Mouse (Mus musculus) limb, embryonic 11.5 days (tissue): ENCODE data around the gene Tjp3. TPM values are rescaled to one million over a fixed set of nuclear protein-coding genes. Genes with fewer than 3 reads are reported as not detected.

ENCODE experiments used
- ATAC-seq: fragments of 200-750 bp; cut with Nextera tagmentation; 2 replicates; pipeline ENCODE4 v1.8.0; 2017; ENCODE audit warnings: low read depth; ENCODE audit not compliant: insufficient number of reproducible peaks, low FRiP score, low TSS enrichment
- DNase-seq: peaks from one replicate; pipeline ENCODE4 v3.0.0-alpha.2; 2015; ENCODE audit warnings: low spot score
- H3K27ac ChIP-seq: fragments of 300-500 bp; sonication (generic); replicated peaks from 2 replicates; pipeline ENCODE4 v1.5.1; 2014; ENCODE audit warnings: low read depth, mild to moderate bottlenecking, low read length
- H3K27me3 ChIP-seq: fragments of 300-500 bp; sonication (generic); 2 replicates; pipeline ENCODE4 v1.6.1; 2014; ENCODE audit warnings: mild to moderate bottlenecking, low read length, mixed read lengths; ENCODE audit not compliant: control insufficient read depth, insufficient read depth
- H3K36me3 ChIP-seq: fragments of 300-500 bp; sonication (generic); 2 replicates; pipeline ENCODE4 v1.6.1; 2014; ENCODE audit warnings: mild to moderate bottlenecking, low read length, moderate library complexity, mixed read lengths; ENCODE audit not compliant: control insufficient read depth, insufficient read depth
- H3K4me1 ChIP-seq: fragments of 300-500 bp; sonication (generic); 2 replicates; pipeline ENCODE4 v1.6.1; 2014; ENCODE audit warnings: low read length, mixed read lengths; ENCODE audit not compliant: control insufficient read depth, insufficient read depth
- H3K4me2 ChIP-seq: fragments of 300-500 bp; sonication (generic); 2 replicates; pipeline ENCODE4 v1.6.1; 2014; ENCODE audit warnings: low read depth, mild to moderate bottlenecking, moderate library complexity; ENCODE audit not compliant: severe bottlenecking
- H3K4me3 ChIP-seq: fragments of 300-500 bp; sonication (generic); 2 replicates; pipeline ENCODE4 v1.5.1; 2014; ENCODE audit warnings: low read depth, low read length
- H3K9ac ChIP-seq: fragments of 300-500 bp; sonication (generic); 2 replicates; pipeline ENCODE4 v1.6.1; 2014; ENCODE audit warnings: mild to moderate bottlenecking, low read length
- H3K9me3 ChIP-seq: fragments of 300-500 bp; sonication (generic); 2 replicates; pipeline ENCODE4 v1.6.1; 2016; ENCODE audit warnings: low read length; ENCODE audit not compliant: control insufficient read depth
- WGBS: fragments of 180-500 bp; shearing (Covaris S2); extraction: QIAGEN DNeasy Blood & Tissue Kit; methylation state at CpG from one replicate; pipeline ENCODE4 v1.1.7; 2014; 5-methylcytosine and 5-hydroxymethylcytosine counted together
- polyA plus RNA-seq: library from polyadenylated mRNA; unstranded; fragments of >200 nt; fragmentation: Nextera tagmentation; extraction: Ambion mirVana; gene quantifications from 2 replicates; pipeline ENCODE4 v1.2.1, GENCODE M21; 2014

Tjp3 gene
- polyA plus RNA-seq, 1 experiment from 2014 or later, result 2.0 TPM

GRCm38 (mm10) chr10:81322444-81322843 is 31.1 kb upstream of the Tjp3 start:
- H3K4me2 ChIP-seq, result peak overlapping the region; percentile 71; the same call in 1 of the 2 replicates
- no peaks in the 10 kb centered on the region for H3K27me3 ChIP-seq
- H3K9ac ChIP-seq, result no peak overlapping the region
- no peak for ATAC-seq
- H3K4me3 ChIP-seq, result peak overlapping the region; percentile 95; the same call in 1 of the 2 replicates
- peaks cover 19% of the 10 kb centered on the region for H3K4me1 ChIP-seq
- H3K36me3 ChIP-seq, result peaks cover 46% of the 10 kb centered on the region
- no peak overlapping the region for H3K27ac ChIP-seq
- DNase-seq, result no peak
- 93% methylated on average over 27 of the region's 27 CpGs for WGBS
- H3K9me3 ChIP-seq, result no peaks in the 10 kb centered on the region

DNA sequence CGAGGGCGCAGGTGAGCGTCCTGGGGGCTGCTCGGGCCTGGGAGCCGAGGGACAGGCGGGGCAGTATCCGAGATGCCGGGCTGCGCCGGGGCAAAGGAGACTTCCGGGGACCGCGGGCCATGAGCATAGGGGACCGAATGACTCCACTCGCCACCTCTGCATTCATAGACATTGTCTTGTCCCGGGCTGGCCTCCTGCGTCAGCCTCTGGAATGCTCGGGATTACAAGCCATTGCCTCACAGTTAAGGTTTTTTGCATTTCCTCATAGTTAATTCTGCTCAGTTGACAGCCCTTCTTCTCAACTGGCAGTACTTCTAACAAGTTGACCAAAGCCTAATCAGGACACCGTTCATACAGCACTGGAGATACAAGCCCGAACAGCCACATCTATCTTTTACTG is 30.1 kb upstream of the Tjp3 start:
- Histone ChIP-seq H3K4me3 (peak overlapping the region; percentile 95), H3K9me3 (no peaks in the 10 kb centered on the region), H3K36me3 (peaks cover 39% of the 10 kb centered on the region), H3K9ac (peak overlapping the region; percentile 79), H3K4me1 (peaks cover 29% of the 10 kb centered on the region), H3K4me2 (peak overlapping the region; percentile 71), H3K27me3 (no peaks in the 10 kb centered on the region), H3K27ac (peak overlapping the region; percentile 71)
- 3% methylated on average over 20 of the region's 20 CpGs for WGBS
- DNase-seq (no peak), ATAC-seq (no peak)

GRCm38 (mm10) chr10:81320550-81321347 is 29.4 kb upstream of the Tjp3 start, which contains the start of gene Cactin:
TSS of gene Cactin (plus strand) at chr10:81321103.
- Histone ChIP-seq H3K27me3 (no peaks in the 10 kb centered on the region), H3K9me3 (no peaks in the 10 kb centered on the region), H3K4me2 (peak within 1 kb of the TSS; percentile 71), H3K27ac (peak within 1 kb of the TSS; percentile 71), H3K4me1 (peaks cover 32% of the 10 kb centered on the region), H3K4me3 (peak within 1 kb of the TSS; percentile 95), H3K36me3 (peaks cover 33% of the 10 kb centered on the region), H3K9ac (peak within 1 kb of the TSS; percentile 79)
- ATAC-seq (peak; percentile 91), DNase-seq (peak; percentile 99)
- under 1% methylated on average over 68 of the region's 68 CpGs for WGBS

GRCm38 (mm10) chr10:81319741-81320549 is 28.6 kb upstream of the Tjp3 start:
- Histone ChIP-seq H3K9me3 (no peaks in the 10 kb centered on the region), H3K4me3 (peak overlapping the region; percentile 95), H3K4me2 (peak overlapping the region; percentile 71), H3K27ac (peak overlapping the region; percentile 69; the same call in 1 of the 2 replicates), H3K4me1 (peaks cover 32% of the 10 kb centered on the region), H3K27me3 (no peaks in the 10 kb centered on the region), H3K9ac (peak overlapping the region; percentile 34; the same call in 1 of the 2 replicates), H3K36me3 (peaks cover 29% of the 10 kb centered on the region)
- WGBS, result under 1% methylated on average over 38 of the region's 38 CpGs
- DNase-seq, result peak; percentile 99
- ATAC-seq, result peak; percentile 83

DNA sequence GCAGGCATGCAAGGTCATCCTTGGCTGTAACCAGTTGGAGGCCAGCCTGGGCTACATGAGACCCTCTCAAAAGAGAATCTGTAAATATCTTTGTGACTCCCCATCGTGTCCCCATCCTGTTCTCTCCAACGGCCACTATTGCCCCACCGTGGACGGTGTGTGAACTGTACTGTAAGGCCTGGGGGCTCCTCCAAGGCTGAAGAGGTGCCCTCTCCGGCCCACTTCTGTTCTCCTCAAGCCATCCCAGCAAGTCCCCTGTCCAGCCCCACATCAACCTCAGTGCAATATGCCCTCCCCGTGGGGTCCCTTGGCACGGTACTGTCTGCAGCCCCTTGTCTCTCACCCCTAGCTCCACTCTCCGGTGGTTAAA is 27.9 kb upstream of the Tjp3 start:
- no peaks in the 10 kb centered on the region for H3K9me3 ChIP-seq
- H3K4me1 ChIP-seq, result peaks cover 32% of the 10 kb centered on the region
- H3K9ac ChIP-seq, result peak overlapping the region; percentile 34
- ATAC-seq, result no peak
- peak; percentile 44 for DNase-seq
- peaks cover 23% of the 10 kb centered on the region for H3K36me3 ChIP-seq
- whole genome bisulfite sequencing, result 26% methylated on average over 8 of the region's 8 CpGs
- peak overlapping the region; percentile 95 for H3K4me3 ChIP-seq
- H3K27ac ChIP-seq, result peak overlapping the region; percentile 69; the same call in 1 of the 2 replicates
- no peaks in the 10 kb centered on the region for H3K27me3 ChIP-seq
- H3K4me2 ChIP-seq, result peak overlapping the region; percentile 71

DNA sequence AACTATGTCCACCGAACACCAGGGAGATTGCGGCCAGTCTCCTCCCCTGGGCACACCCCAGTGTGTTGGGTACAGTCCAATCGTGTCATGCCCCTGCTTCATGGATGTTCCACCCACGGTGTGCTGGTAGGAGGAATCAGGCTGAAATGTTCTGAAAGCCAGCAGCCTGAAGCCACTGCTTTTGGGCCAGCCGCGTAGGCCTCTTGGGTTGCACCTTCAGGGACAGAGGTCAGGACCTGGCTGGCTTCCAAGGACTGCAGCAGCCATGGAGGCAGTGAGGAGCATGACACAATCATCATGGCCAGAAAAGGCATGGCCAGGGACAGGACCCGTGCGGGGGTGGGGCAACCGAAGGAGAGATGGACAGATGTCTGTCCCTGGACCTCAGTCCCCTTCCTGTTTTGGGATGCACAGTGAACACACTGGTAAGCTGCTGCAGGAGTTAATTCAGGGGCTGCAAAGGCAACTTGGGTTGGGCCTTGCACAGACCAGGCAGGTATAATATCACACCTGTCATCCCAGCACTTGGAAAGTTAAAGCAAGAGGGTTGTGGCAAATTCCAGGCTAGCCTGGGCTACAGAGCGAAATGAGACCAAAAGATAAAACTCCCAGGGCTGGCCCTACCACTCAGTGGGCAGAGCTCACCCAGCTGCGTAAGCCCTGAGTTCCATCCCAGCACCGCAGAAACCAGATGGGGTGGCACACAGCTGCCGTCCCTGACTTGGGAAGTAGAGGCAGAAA is 27.4 kb upstream of the Tjp3 start:
- Histone ChIP-seq H3K27me3 (no peaks in the 10 kb centered on the region), H3K4me2 (peak overlapping the region; percentile 71), H3K36me3 (peaks cover 18% of the 10 kb centered on the region), H3K9ac (0 out of 2 replicates have a peak overlapping the region, but pooled peaks have one; percentile 12), H3K9me3 (no peaks in the 10 kb centered on the region), H3K4me1 (peaks cover 32% of the 10 kb centered on the region), H3K4me3 (no peak overlapping the region), H3K27ac (no peak overlapping the region)
- no peak for DNase-seq
- WGBS, result 91% methylated on average over 13 of the region's 13 CpGs
- no peak for ATAC-seq

DNA sequence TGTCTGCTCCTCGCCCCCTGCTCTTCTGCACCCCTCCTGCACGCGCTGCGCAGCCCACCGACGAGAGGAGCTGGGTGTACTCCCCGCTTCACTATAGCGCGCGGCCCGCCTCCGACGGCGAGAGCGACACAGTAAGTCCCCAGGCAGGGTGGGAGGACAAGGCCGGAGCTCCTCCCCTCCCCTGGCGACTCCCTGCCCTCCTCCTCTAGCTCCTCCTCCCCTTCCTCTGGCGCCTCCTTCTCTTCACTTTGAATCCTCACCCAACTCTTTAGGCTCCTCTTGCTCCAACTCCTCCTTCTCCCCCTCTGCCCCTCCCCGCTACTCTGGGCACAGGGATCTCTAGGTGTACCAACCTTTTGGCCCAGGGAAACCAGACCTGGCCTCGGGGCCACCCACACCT is 25.9 kb upstream of the Tjp3 start:
- peaks cover 30% of the 10 kb centered on the region for H3K4me1 ChIP-seq
- peaks cover 13% of the 10 kb centered on the region for H3K36me3 ChIP-seq
- H3K9me3 ChIP-seq, result no peaks in the 10 kb centered on the region
- peak overlapping the region; percentile 47 for H3K9ac ChIP-seq
- DNase-seq (peak; percentile 49), ATAC-seq (no peak)
- peak overlapping the region; percentile 13; the same call in 1 of the 2 replicates for H3K4me2 ChIP-seq
- H3K4me3 ChIP-seq, result peak overlapping the region; percentile 10; the same call in 1 of the 2 replicates
- 13% methylated on average over 20 of the region's 20 CpGs for WGBS
- no peak overlapping the region for H3K27ac ChIP-seq
- H3K27me3 ChIP-seq, result no peaks in the 10 kb centered on the region
